8 mouse cellular contexts compared by ENCODE assay signal in the genomic region with DNA sequence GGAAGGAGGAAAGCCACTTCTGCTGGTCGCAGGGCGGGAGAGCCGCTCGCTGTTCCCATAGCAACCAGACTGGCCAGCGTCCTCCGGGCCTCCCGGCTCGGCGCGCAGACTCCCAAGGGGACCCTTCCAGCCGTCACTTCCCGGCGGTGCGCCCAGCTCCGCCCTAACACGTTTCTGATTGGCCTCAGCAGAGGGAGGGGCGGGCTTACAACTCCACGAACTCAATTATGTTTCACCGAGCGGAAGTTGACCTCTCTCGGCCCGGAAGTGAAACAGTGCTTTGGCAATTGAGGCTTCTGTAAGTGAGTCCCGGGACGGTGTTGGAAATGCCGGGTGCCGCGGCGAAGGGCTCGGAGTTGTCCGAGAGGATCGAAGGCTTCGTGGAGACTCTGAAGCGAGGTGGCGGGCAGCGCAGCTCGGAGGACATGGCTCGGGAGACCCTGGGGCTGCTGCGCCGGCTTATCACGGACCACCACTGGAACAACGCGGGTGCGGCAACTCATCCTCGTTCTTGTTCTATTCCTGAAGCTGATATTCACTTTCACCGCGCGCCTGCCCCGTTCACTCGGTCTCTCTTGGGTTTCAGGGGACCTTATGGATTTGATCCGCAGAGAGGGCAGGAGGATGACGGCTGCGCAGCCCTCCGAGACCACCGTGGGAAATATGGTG. TPM values are rescaled to one million over a fixed set of nuclear protein-coding genes. Genes with fewer than 3 reads are reported as not detected.
A peak's percentile ranks its signal among the peaks of the same experiment; 100 is the strongest.
DNase-seq lines count a peak whose midpoint lies in the region; ATAC-seq and TF ChIP-seq lines count a peak whose summit lies in the region.

A gene (plus strand): TSS at position 246 of the 669 bp plus-strand sequence.

- no peak within 1 kb of the TSS for H3K27ac ChIP-seq in ES-Bruce4 (ENCODE audit: insufficient read depth, low read length)
- H3K27ac ChIP-seq in forebrain, embryonic 14.5 days (ENCODE audit: low read depth, low read length), result peak within 1 kb of the TSS; percentile 68; the same call in 1 of the 2 replicates
- H3K27ac ChIP-seq in neural tube, embryonic 15.5 days (replicated peaks), result peak within 1 kb of the TSS; percentile 86

- peak within 1 kb of the TSS; percentile 72 for H3K9ac ChIP-seq in ES-Bruce4 (ENCODE audit: low read depth, poor library complexity, severe bottlenecking)
- H3K9ac ChIP-seq in forebrain, embryonic 14.5 days (ENCODE audit: low read length), result peak within 1 kb of the TSS; percentile 74
- H3K9ac ChIP-seq in neural tube, embryonic 15.5 days (replicated peaks), result peak within 1 kb of the TSS; percentile 49

- peak; percentile 18 for TF ChIP-seq POLR2A in ES-Bruce4 (IDR thresholded peaks at IDR 0.05; ENCODE audit: insufficient read depth, low read length)

- DNase-seq in forebrain, embryonic 14.5 days (ENCODE audit: low spot score), result peak; percentile 99
- DNase-seq in heart, postnatal 14 days, result peak; percentile 99 to 100
- DNase-seq in layer of hippocampus, adult 11-12 months (ENCODE audit: low spot score), result peak; percentile 98
- DNase-seq in lung, adult 18-20 months, result peak; percentile 99
- DNase-seq in testis, postnatal 14 days (ENCODE audit: low spot score), result peak; percentile 96

- no peak for TF ChIP-seq CTCF in ES-Bruce4 (IDR thresholded peaks at IDR 0.05; ENCODE audit: low read depth, low read length)

- no peaks in the 10 kb centered on the region for H3K9me3 ChIP-seq in ES-Bruce4 (replicated peaks; ENCODE audit: control insufficient read depth, insufficient read depth, low read length, poor library complexity, severe bottlenecking)
- no peaks in the 10 kb centered on the region for H3K9me3 ChIP-seq in forebrain, embryonic 14.5 days (replicated peaks; ENCODE audit: control insufficient read depth, low read length)
- H3K9me3 ChIP-seq in neural tube, embryonic 15.5 days (replicated peaks), result no peaks in the 10 kb centered on the region

- peaks cover 9% of the 10 kb centered on the region for H3K36me3 ChIP-seq in ES-Bruce4 (ENCODE audit: control insufficient read depth, insufficient read depth, low read length, poor library complexity, severe bottlenecking)
- peaks cover 35% of the 10 kb centered on the region for H3K36me3 ChIP-seq in forebrain, embryonic 14.5 days (ENCODE audit: control insufficient read depth, insufficient read depth, low read length)
- peaks cover 24% of the 10 kb centered on the region for H3K36me3 ChIP-seq in neural tube, embryonic 15.5 days

- H3K4me3 ChIP-seq in ES-Bruce4 (ENCODE audit: low read depth, low read length), result peak within 1 kb of the TSS; percentile 88
- H3K4me3 ChIP-seq in forebrain, embryonic 14.5 days (ENCODE audit: low read depth, low read length), result peak within 1 kb of the TSS; percentile 82
- H3K4me3 ChIP-seq in neural tube, embryonic 15.5 days (replicated peaks), result peak within 1 kb of the TSS; percentile 75

- ATAC-seq in cerebellum, adult (ENCODE audit: insufficient number of reproducible peaks, low FRiP score, low TSS enrichment), result peak; percentile 98
- ATAC-seq in forebrain, embryonic 14.5 days, result peak; percentile 100
- ATAC-seq in neural tube, embryonic 15.5 days (ENCODE audit: low FRiP score), result peak; percentile 100

- H3K4me1 ChIP-seq in ES-Bruce4 (ENCODE audit: control insufficient read depth, insufficient read depth, low read length), result no peaks in the 10 kb centered on the region
- peaks cover 8% of the 10 kb centered on the region for H3K4me1 ChIP-seq in forebrain, embryonic 14.5 days (ENCODE audit: control insufficient read depth, insufficient read depth, low read length)
- peaks cover 28% of the 10 kb centered on the region for H3K4me1 ChIP-seq in neural tube, embryonic 15.5 days

- WGBS in forebrain, embryonic 14.5 days, result under 1% methylated on average over 54 of the region's 54 CpGs
- under 1% methylated on average over 54 of the region's 54 CpGs for WGBS in neural tube, embryonic 15.5 days

- intact Hi-C loops in heart, postnatal 14 days (cut with DNase I), result loop anchor here (2.0 to 5.0 kb wide), 2 partner anchors 51 to 58 kb away; no protein-coding TSS in a partner anchor

- no peak for TF ChIP-seq EP300 in ES-Bruce4 (IDR thresholded peaks at IDR 0.05; ENCODE audit: insufficient read depth, low read depth, low read length)

- peak within 1 kb of the TSS; percentile 90 for H3K4me2 ChIP-seq in forebrain, embryonic 14.5 days (ENCODE audit: low read length)
- H3K4me2 ChIP-seq in neural tube, embryonic 15.5 days, result peak within 1 kb of the TSS; percentile 96

- no peaks in the 10 kb centered on the region for H3K27me3 ChIP-seq in ES-Bruce4 (ENCODE audit: control insufficient read depth, insufficient read depth, low read length, poor library complexity, severe bottlenecking)
- no peaks in the 10 kb centered on the region for H3K27me3 ChIP-seq in forebrain, embryonic 14.5 days (replicated peaks; ENCODE audit: control insufficient read depth, insufficient read depth, low read length)
- H3K27me3 ChIP-seq in neural tube, embryonic 15.5 days (replicated peaks), result no peaks in the 10 kb centered on the region

RNA-seq across cellular contexts. Expression of the gene that starts here (rescaled TPM):
- 58.0 and 71.6 TPM in 2 replicates for polyA plus RNA-seq in ES-Bruce4 (2011; ENCODE audit: insufficient read depth, insufficient read length, low read depth, missing spikeins)
- 95.5 and 102 TPM in 2 replicates for polyA plus RNA-seq in forebrain, embryonic 14.5 days (2014; fragmentation: Nextera tagmentation; extraction: Ambion mirVana)
- total RNA-seq in heart, postnatal 14 days (2021), result 10 to 100 TPM; 47.0 to 50.4 TPM
- 74.5 and 85.5 TPM in 2 replicates for polyA plus RNA-seq in neural tube, embryonic 15.5 days (2015; fragmentation: Nextera tagmentation; extraction: Ambion mirVana)
